Mouse (Mus musculus) embryonic fibroblast, embryonic 13.5 days (primary cell): ENCODE measurements at regions not wholly inside any gene's neighbourhood (a gene's known extent, or its start where the extent isn't known, plus 50 kb on each side); places are given as distances from the start of the nearest gene placed in this dataset.
"Not testable (repeated sequence)": the region's sequence is repeated elsewhere in the genome, so short reads cannot be mapped to it uniquely, and the experiment has no call there.

ENCODE experiments used
- H3K27ac ChIP-seq: 2 replicates; pipeline ENCODE4 v1.5.1; 2012; ENCODE audit warnings: low read length, control low read depth, inconsistent platforms; ENCODE audit not compliant: insufficient read depth
- H3K4me1 ChIP-seq: 2 replicates; pipeline ENCODE4 v1.6.1; 2011; ENCODE audit warnings: low read length; ENCODE audit not compliant: control insufficient read depth, insufficient read depth
- H3K4me3 ChIP-seq: 2 replicates; pipeline ENCODE4 v1.5.1; 2011; ENCODE audit warnings: mild to moderate bottlenecking, control low read depth, low read length; ENCODE audit not compliant: insufficient read depth
- CTCF ChIP-seq: IDR thresholded peaks from 2 replicates; pipeline ENCODE4 v1.5.1; 2011; ENCODE audit warnings: mild to moderate bottlenecking, control low read depth, low read length, moderate library complexity, borderline replicate concordance; ENCODE audit not compliant: insufficient read depth
- POLR2A ChIP-seq: IDR thresholded peaks from 2 replicates; pipeline ENCODE4 v1.6.1; 2011; ENCODE audit warnings: low read depth, mild to moderate bottlenecking, control low read depth, low read length, moderate library complexity

DNA sequence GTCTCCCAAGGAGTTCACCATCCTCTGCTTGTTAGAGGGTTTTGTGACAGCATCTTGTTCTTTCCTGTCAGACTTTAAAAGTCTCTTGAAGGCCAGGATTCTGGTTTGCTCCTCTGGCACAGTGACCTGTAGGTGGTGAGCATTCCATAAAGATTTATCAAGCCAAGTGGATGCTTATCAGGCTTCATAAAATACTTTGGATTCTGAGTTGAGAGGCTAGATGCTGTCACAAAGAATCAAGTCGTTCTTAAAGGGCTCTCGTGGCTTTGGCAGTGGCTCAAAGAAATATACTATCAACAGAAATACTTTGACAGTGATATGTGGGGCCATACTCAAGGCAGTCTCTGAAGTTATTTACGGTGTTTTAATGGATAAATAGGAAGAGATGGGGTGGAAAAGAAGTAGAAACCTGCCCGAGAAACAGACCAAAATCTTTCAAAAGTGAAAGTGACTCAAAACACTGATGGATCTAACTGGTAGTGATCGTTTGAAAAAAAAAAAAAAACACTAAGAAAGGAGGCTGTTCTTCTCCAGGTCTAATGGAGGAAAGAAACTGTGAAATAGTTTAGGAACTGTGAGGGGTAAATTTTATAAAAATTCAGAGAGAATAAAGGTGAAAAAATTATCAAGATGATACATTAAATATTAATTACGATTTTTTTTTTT lies 273.2 kb upstream of the Pfkp start:
- Histone ChIP-seq H3K4me1 (no peaks in the 10 kb centered on the region), H3K27ac (no peak overlapping the region), H3K4me3 (no peak overlapping the region)
- TF ChIP-seq POLR2A (no peak), CTCF (no peak)

DNA sequence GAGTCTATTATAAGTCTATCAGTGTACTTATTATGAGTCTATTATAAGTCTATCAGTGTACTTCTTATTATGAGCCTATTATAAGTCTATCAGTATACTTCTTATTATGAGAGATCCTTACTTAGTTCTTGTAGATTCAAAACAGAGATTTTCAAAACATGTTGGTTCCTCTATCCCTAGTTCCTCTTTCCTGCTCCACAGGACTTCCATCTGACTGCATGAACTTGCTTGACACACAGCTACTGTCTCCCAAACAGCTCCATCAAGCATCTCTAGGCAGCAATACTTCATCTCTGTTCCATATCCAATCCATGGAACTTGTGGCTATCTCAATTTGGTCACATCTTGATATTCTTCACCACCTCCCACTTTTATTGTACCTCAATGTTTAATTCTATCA lies 257.4 kb upstream of the Pfkp start:
- H3K4me3 ChIP-seq: no peak overlapping the region

DNA sequence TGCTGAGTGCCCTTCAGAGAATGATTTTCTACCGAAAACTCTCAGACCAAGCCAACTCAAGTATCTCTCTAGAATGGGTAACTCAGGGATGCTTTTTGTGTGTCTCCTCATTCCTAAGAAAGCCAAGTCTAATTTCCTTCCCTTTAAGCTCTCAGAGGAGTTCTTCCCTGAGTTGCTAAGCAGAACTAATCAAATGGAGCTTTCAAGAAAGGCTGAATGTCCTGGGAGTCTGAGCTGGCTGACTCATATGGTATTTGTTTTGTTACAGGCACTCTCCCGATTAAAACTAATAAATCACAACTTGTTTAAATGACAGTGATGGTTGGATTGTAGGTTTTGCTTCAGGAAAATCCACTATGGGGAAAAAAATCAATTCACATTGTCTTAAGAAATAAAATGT lies 253.1 kb upstream of the Pfkp start:
- Histone ChIP-seq H3K4me1 (0 out of 2 replicates have a peak, but pooled peaks cover 2% of the 10 kb centered on the region), H3K4me3 (no peak overlapping the region), H3K27ac (no peak overlapping the region)
- TF ChIP-seq POLR2A (no peak), CTCF (no peak)

More for the DNA sequence above, 257.4 kb upstream of the Pfkp start:
- Histone ChIP-seq H3K27ac (no peak overlapping the region), H3K4me1 (0 out of 2 replicates have a peak, but pooled peaks cover 2% of the 10 kb centered on the region)
- TF ChIP-seq POLR2A (no peak), CTCF (no peak)

DNA sequence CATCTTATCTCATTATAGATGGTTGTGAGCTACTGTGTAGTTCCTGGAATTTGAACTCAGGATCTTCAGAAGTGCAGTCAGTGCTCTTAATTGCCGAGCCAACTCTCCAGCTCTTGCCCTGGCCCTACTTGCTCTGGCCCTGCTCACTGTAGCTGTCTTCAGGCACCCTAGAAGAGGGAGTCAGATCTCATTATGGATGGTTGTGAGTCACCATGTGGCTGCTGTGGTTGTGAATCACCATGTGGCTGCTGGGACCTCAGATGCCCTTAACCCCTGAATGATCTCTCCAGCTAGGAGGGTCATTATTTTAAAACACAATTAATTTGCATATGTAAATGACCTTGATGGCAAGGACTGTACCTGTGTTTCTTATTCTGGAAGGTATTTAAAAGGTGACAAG lies 249.1 kb upstream of the Pfkp start:
- Histone ChIP-seq H3K4me1 (0 out of 2 replicates have a peak, but pooled peaks cover 2% of the 10 kb centered on the region), H3K4me3 (no peak overlapping the region), H3K27ac (no peak overlapping the region)
- no peak for TF ChIP-seq CTCF
- no peak for TF ChIP-seq POLR2A

DNA sequence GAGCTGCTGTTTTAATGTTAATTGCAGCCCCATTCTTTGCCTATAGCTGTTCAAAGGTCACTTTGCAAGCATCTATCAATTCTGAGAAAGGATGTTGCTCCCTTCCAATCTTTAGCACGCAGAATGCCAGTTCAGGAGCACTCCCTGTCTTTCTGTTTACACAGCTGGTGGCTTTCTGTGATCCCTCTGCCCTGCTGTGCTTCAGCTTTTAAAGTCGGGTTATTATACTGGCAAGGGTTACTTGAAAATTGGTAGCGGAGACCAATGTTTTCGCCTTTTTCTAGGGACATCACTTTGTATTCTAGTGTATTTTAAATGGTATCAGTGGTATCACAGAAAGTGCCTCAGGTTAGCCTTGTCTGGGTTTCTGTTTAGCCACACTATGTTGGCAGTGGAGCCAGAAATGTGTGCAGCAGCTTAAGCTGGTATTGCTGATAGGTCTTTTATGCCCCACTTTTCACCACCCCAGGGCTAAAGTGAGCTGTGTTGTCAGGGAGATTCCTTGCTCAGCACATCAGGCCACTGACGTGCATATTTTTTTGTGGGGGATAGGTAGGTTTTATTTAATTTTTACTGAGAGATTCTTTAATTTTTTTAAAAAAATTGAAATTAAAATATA lies 243.0 kb upstream of the Pfkp start:
- no peaks in the 10 kb centered on the region for H3K4me1 ChIP-seq
- H3K27ac ChIP-seq: no peak overlapping the region
- TF ChIP-seq POLR2A (no peak), CTCF (no peak)
- H3K4me3 ChIP-seq: no peak overlapping the region

DNA sequence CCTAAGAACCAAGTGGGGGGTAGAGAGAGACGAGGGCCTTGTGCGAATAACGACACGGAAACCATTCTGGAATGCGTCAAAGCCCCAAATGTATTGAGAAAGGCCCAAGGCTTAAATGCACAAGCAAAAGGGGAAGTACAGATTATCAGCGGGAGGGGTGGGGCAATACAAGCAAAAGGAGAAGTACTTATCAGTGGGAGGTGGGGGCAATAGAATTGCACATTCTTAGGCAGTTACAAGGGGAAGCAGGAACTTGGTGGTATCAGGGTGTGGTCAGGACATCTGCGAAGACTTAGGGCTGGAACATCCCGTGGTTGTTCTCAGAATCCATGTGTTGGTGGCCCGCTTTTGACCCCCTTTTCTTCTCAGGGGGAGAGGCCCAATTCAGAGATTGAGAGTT lies 240.9 kb upstream of the Pfkp start:
- H3K4me1 ChIP-seq, H3K4me3 ChIP-seq, H3K27ac ChIP-seq: not testable (repeated sequence)

DNA sequence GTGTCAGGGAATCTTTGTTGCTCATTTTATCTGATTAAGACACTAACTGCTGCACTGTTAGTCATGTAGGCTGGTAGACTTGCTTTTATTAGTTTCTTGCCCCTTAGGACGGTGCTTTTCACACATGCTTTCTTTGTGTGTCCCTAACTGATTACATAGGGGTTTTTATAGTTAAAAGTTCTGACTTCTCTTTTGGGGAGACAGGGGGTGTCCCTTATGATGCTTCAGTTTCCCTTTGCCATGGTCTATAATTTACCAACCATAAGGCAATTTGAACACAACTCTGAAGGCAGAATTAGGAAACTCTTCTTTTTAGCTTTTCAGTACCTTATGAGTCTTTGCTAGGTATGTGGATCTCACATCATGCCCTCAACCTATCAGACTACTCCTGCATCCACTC lies 239.8 kb upstream of the Pfkp start:
- H3K27ac ChIP-seq: no peak overlapping the region
- no peaks in the 10 kb centered on the region for H3K4me1 ChIP-seq
- TF ChIP-seq POLR2A: no peak

DNA sequence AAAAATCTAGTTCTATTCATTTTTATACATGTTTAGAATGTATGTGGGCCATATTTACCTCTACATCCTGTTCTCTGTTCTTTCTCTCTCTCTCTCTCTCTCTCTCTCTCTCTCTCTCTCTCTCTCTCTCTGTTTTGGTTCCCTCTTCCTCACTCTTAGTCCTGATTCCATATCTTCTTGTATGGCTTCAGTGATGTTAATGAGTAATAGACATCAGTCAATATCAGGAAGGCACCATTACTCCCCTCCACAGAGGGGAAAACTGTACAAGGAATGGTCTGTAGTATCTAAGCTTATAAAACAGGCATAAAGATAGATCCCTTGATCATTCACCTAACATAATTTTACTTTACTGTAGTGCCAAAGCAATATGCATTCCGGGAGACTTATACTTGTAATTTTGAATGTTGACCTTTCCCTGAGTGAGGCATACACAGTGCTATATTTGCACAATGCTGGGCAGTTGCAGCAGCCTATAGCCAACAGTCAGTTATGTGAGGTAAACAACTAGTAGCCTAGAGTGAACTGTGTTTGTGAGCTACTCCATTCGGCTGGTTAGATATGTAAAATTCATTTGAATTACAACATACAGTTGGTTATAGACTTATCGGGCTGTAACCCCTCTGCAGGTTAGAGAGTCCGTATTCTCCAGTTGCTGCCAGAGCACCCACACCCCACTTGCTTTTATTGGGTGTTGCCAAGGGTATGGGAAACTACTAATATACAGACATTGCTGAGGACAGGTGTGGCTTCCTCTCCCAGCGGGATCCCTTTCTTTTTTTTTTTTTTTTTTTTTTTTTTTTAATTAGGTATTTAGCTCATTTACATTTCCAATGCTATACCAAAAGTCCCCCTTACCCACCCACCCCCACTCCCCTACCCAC lies 228.7 kb upstream of the Pfkp start:
- Histone ChIP-seq H3K4me1 (no peaks in the 10 kb centered on the region), H3K27ac (no peak overlapping the region), H3K4me3 (no peak overlapping the region)
- TF ChIP-seq POLR2A (no peak), CTCF (no peak)

More for the DNA sequence above, 239.8 kb upstream of the Pfkp start:
- H3K4me3 ChIP-seq: no peak overlapping the region

DNA sequence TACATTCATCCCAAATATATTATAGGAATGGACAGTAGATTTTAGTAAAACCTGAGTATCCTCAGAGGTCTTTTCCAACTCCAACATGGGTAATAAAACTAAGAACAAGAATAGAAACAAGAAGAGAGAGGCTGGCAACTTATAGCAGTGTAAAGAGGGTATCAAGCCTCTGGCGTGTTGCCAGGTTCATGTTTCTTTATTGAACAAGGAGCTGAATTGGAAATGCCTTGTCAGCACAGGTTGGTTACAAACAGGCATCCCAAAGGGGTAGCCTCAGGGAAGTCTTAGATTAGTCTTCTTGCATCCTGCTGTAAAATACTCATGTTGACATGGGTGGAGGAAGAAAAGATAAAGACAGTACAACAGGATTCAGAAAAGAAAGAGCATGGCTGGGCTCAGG lies 213.6 kb upstream of the Pfkp start:
- H3K4me1 ChIP-seq: no peaks in the 10 kb centered on the region
- TF ChIP-seq POLR2A (no peak), CTCF (no peak)
- H3K4me3 ChIP-seq: no peak overlapping the region
- no peak overlapping the region for H3K27ac ChIP-seq

DNA sequence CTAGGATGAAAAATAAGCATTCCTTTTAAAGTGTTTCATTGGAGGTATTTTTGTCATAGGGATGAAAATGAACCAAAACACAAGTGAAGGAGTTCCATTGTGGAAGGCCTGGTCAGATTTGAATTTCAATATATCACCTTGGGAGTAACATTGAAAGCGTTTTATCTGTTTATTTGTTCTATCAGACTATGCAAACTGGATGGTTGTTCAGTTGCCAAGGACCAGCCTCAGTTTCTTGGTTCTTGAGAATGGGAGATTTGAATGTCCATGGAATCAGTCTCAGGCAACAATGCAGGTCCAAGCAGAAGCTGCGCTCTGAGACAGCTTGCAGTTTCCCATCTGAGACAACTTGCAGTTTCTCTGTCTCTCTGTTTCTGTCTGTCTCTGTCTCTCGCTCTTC lies 211.0 kb upstream of the Pfkp start:
- H3K4me1 ChIP-seq: no peaks in the 10 kb centered on the region
- no peak for TF ChIP-seq CTCF
- no peak for TF ChIP-seq POLR2A
- H3K4me3 ChIP-seq: no peak overlapping the region
- no peak overlapping the region for H3K27ac ChIP-seq
